In genomic region chr5:105975275-105976011, GRCm38 (mm10) we compare ENCODE assay signal across 7 mouse cellular contexts.
DNase-seq lines count a peak whose midpoint lies in the region; ATAC-seq lines count a peak whose summit lies in the region.

No protein-coding gene starts in this region.

- H3K9ac ChIP-seq in embryonic facial prominence, embryonic 13.5 days: 0 out of 2 replicates have a peak overlapping the region, but pooled peaks have one; percentile 40
- H3K9ac ChIP-seq in heart, embryonic 12.5 days: no peak overlapping the region
- H3K9ac ChIP-seq in kidney, embryonic 15.5 days: no peak overlapping the region

- H3K9me3 ChIP-seq in embryonic facial prominence, embryonic 13.5 days: no peaks in the 10 kb centered on the region
- no peaks in the 10 kb centered on the region for H3K9me3 ChIP-seq in heart, embryonic 12.5 days (replicated peaks)
- no peaks in the 10 kb centered on the region for H3K9me3 ChIP-seq in kidney, embryonic 15.5 days (replicated peaks)
- no peaks in the 10 kb centered on the region for H3K9me3 ChIP-seq in midbrain, embryonic 10.5 days (replicated peaks)

- peak overlapping the region; percentile 24 for H3K4me3 ChIP-seq in embryonic facial prominence, embryonic 13.5 days
- H3K4me3 ChIP-seq in heart, embryonic 12.5 days: peak overlapping the region; percentile 22; the same call in 1 of the 2 replicates
- peak overlapping the region; percentile 21 for H3K4me3 ChIP-seq in kidney, embryonic 15.5 days (replicated peaks)
- peak overlapping the region; percentile 44 for H3K4me3 ChIP-seq in midbrain, embryonic 10.5 days

- H3K27ac ChIP-seq in embryonic facial prominence, embryonic 13.5 days: no peak overlapping the region
- H3K27ac ChIP-seq in heart, embryonic 12.5 days (ENCODE audit: poor library complexity, severe bottlenecking): no peak overlapping the region
- H3K27ac ChIP-seq in kidney, embryonic 15.5 days: no peak overlapping the region
- H3K27ac ChIP-seq in midbrain, embryonic 10.5 days (replicated peaks): peak overlapping the region; percentile 69

- peak; percentile 49 for DNase-seq in midbrain, embryonic 10.5 days (ENCODE audit: low spot score)
- DNase-seq in testis, postnatal 14 days (ENCODE audit: low spot score): no peak
- DNase-seq in frontal cortex, postnatal 25 days (ENCODE audit: low spot score in 2 of 2): no peak

- H3K36me3 ChIP-seq in embryonic facial prominence, embryonic 13.5 days: no peaks in the 10 kb centered on the region
- H3K36me3 ChIP-seq in heart, embryonic 12.5 days: no peaks in the 10 kb centered on the region
- H3K36me3 ChIP-seq in kidney, embryonic 15.5 days: no peaks in the 10 kb centered on the region
- no peaks in the 10 kb centered on the region for H3K36me3 ChIP-seq in midbrain, embryonic 10.5 days

- H3K27me3 ChIP-seq in embryonic facial prominence, embryonic 13.5 days: no peaks in the 10 kb centered on the region
- H3K27me3 ChIP-seq in heart, embryonic 12.5 days (replicated peaks): no peaks in the 10 kb centered on the region
- no peaks in the 10 kb centered on the region for H3K27me3 ChIP-seq in kidney, embryonic 15.5 days
- H3K27me3 ChIP-seq in midbrain, embryonic 10.5 days (ENCODE audit: low read depth, poor library complexity, severe bottlenecking): no peaks in the 10 kb centered on the region

- peak overlapping the region; percentile 54 for H3K4me2 ChIP-seq in embryonic facial prominence, embryonic 13.5 days
- H3K4me2 ChIP-seq in heart, embryonic 12.5 days: peak overlapping the region; percentile 56
- H3K4me2 ChIP-seq in kidney, embryonic 15.5 days: peak overlapping the region; percentile 51

- 21% methylated on average over 21 of the region's 21 CpGs for WGBS in embryonic facial prominence, embryonic 13.5 days
- WGBS in heart, embryonic 12.5 days: 52% methylated on average over 21 of the region's 21 CpGs
- 38% methylated on average over 21 of the region's 21 CpGs for WGBS in kidney, embryonic 15.5 days
- 38% methylated on average over 21 of the region's 21 CpGs for WGBS in midbrain, embryonic 10.5 days

- peaks cover 17% of the 10 kb centered on the region for H3K4me1 ChIP-seq in embryonic facial prominence, embryonic 13.5 days
- peaks cover 14% of the 10 kb centered on the region for H3K4me1 ChIP-seq in heart, embryonic 12.5 days (replicated peaks)
- H3K4me1 ChIP-seq in kidney, embryonic 15.5 days: peaks cover 5% of the 10 kb centered on the region; the same call in 1 of the 2 replicates
- H3K4me1 ChIP-seq in midbrain, embryonic 10.5 days: peaks cover 20% of the 10 kb centered on the region

- ATAC-seq in embryonic facial prominence, embryonic 13.5 days (ENCODE audit: insufficient number of reproducible peaks, insufficient read depth, low FRiP score, low TSS enrichment, low read depth): no peak
- ATAC-seq in heart, embryonic 12.5 days (ENCODE audit: insufficient number of reproducible peaks, low FRiP score): no peak; the same call in 1 of the 2 replicates
- ATAC-seq in kidney, embryonic 15.5 days (replicated peaks; ENCODE audit: low FRiP score): no peak; the same call in 1 of the 2 replicates
- no peak for ATAC-seq in activated CD4-positive, CD25-positive, alpha-beta regulatory T cell, adult 4 months
